Mouse (Mus musculus) thymus, adult 2 months (tissue): ENCODE measurements at regions not wholly inside any gene's neighbourhood (a gene's known extent, or its start where the extent isn't known, plus 50 kb on each side); places are given as distances from the start of the nearest gene placed in this dataset.

ENCODE experiments used
- CTCF ChIP-seq: fragments of 200-500 bp; IDR thresholded peaks from 2 replicates; pipeline ENCODE4 v1.5.1; 2012; ENCODE audit warnings: mild to moderate bottlenecking, control low read depth, low read length, moderate library complexity, borderline replicate concordance; ENCODE audit not compliant: control insufficient read depth, poor library complexity, insufficient read depth; ENCODE audit errors: extremely low read depth
- POLR2A ChIP-seq: fragments of 200-500 bp; IDR thresholded peaks from 2 replicates; pipeline ENCODE4 v1.6.1; 2012; ENCODE audit warnings: mild to moderate bottlenecking, low read length, control low read depth, moderate library complexity; ENCODE audit not compliant: control insufficient read depth, poor library complexity, insufficient read depth; ENCODE audit errors: extremely low read depth

DNA sequence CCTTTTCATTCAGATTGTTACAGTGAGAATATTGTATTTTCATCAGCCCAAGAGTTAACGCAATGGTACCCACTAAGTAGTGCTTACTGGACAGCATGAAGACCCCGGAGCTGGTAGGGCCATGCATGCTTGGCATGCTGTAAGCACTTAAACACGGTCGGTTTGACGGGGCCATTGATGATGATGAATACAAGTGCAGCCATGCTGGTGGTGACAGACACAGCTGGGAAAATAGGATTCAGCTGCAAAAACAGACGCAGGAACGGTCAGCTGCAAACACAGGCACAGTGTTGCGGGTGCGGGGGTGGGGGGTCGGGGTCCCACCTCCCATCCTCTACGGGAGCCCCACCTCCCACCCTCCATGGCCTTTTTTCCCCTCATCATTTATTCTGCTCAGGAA, 99.7 kb upstream of the Hs3st3a1 start:
- TF ChIP-seq CTCF = no peak
- TF ChIP-seq POLR2A = no peak
